Mouse (Mus musculus) gastrocnemius, postnatal 10 days (tissue): Measurements from ENCODE around the gene Tex2. TPM values are rescaled to one million over a fixed set of nuclear protein-coding genes. Genes with fewer than 3 reads are reported as not detected.
"Not testable (repeated sequence)": the region's sequence is repeated elsewhere in the genome, so short reads cannot be mapped to it uniquely, and the experiment has no call there.

ENCODE experiments used
- DNase-seq: peaks from one replicate; pipeline ENCODE4 v3.0.0; 2021; ENCODE audit warnings: mixed read lengths
- long read RNA-seq, 2 experiments: library from polyadenylated mRNA; stranded (forward); transcript quantifications; one replicate each; pipeline ENCODE4 v2.0.0; 2021
- total RNA-seq, 2 experiments: library from RNA; stranded (reverse); gene quantifications; 2 replicates each; pipeline ENCODE4 v1.2.3; 2021

Tex2 gene
- 10 to 100 TPM; 22.1 to 24.1 TPM for total RNA-seq
- long read RNA-seq, experiment 1, full-length matches to known transcripts: 9 of 16 reads
- long read RNA-seq, experiment 1, partial matches to known transcripts: 3 of 16 reads
- long read RNA-seq, experiment 1, other reads (novel, unspliced or antisense): 4 of 16 reads
- long read RNA-seq, experiment 2, full-length matches to known transcripts: 6 of 10 reads
- long read RNA-seq, experiment 2, partial matches to known transcripts: 2 of 10 reads
- long read RNA-seq, experiment 2, other reads (novel, unspliced or antisense): 2 of 10 reads

DNA sequence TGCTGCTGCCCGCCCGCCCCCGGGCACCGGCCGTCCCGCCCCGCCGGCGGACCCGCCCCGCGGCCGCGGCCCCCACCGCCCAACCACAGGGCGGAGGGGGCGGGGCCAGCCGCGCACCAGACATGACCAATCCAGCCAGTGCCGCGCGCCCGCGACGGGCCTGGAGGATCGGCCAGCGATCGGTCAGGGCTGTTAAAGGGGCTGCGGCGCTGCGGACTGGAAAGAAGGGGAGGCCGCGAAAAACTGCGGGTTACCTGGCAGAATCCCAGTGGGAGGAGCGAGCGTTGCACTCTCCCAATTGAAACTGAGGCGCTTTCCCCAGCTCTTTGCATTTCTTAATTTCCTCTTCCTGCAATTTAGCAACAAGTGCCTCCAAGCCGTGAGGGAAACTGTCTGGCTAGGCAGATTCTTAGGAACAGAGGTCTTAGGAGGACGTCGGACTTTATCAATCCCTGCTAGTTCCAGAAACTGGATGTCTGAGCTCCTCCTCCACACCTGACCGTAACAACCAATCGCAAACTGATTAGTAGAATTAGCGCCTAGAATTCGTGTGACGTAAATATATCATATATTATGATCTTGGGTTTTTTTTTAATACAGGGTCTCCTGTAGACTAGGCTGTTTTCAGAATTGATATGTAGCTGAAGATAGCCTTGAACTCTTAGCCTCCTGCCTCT, at the start of gene Tex2:
Gene Tex2 (minus strand): TSS at position 463 of the 677 bp plus-strand sequence.
- peak; percentile 97 for DNase-seq

DNA sequence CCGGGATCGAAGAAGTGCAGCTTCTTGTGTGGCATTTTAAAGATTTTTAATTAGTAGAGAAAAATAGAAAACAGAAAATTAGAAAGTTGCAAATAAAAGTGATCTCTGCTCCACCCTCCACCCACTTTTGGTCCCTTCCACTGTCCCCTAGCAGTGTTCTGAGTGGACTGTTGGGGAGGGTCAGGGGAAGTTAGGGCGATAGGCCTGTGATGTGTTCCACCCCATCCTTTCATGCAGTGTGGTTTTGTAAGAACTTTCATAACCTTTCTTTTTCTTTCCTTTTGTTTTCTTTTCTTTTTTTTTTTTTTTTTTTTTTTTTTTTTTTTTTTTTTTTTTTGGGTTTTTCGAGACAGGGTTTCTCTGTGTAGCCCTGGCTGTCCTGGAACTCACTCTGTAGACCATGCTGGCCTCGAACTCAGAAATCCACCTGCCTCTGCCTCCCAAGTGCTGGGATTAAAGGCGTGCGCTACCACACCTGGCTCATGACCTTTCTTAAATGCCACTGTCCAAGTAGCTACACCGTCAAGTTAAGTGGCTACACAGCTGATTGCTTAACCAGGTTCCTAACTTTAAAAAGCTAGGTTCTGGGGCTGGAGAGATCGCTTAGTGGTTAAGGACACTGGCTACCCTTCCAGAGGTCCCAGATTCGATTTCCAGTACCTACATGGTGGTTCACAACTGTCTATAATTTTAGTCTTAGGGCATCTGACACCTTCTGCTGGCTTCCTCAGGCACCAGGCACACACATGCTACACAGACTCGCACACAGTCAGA, 49.6 kb upstream of the Tex2 start:
- no peak for DNase-seq

DNA sequence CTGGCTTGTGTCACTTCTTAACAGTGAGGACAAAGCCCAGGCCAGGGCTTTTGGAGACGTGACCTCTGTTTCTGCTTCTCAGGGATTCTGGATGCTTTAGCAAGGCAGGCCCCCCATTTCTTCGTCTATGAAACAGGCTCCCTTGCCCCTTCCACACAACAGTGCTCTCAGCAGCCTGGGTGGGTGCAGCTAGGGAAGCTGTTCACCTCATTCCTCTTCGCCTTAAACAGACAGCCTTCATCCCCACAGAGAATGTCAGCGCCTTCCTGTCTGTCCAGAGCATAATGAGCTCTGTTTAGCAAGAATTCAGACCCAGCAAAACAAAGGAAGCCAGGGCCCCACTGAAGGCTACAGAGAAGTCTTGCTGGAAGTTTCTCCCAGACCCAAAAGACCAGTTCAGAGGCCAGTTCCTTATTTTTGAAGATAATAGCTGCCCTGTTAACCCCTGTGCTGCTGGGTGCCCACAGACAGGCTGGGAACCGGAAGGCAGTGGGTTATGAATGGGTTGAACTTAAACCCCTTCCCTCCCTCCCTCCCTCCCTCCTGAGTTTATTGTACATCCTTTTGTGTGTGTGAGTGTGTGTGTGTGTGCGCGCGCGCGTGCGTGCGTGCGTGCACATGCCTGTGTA, 47.3 kb upstream of the Tex2 start:
- no peak for DNase-seq

DNA sequence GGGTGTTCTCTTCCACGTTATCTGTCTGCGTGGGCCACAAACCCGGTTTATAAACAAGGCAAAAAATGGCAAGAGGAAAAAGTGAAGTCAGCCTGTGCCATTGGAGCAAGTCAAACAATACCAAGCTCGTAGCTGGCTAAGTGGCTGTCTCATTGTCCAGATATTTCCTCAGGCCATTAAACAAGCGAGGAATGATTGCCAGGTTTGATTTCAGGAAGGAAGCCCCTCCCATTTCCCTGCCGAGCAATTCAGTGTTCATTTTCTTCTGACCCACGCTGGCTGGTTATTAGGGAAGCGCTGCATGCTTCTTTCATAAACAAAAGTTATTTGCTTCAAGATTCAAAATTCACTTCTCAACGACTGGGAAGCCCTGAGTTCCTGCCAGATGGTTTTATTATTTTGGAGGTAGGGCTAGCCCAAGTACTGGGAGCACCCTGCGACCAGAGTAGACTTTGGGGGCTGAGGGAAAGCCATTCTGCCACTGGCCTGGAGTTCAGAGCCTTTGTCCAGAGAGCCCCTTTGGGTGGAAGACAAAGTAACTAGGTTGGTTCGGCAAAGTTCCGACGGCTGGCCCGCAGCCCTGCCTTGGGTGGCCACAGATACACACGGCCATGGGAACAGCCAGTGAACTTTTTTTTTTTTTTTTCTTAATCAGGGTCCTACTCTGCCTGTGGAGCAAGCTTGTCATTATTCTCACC, 46.5 kb upstream of the Tex2 start:
- DNase-seq: peak; percentile 39

DNA sequence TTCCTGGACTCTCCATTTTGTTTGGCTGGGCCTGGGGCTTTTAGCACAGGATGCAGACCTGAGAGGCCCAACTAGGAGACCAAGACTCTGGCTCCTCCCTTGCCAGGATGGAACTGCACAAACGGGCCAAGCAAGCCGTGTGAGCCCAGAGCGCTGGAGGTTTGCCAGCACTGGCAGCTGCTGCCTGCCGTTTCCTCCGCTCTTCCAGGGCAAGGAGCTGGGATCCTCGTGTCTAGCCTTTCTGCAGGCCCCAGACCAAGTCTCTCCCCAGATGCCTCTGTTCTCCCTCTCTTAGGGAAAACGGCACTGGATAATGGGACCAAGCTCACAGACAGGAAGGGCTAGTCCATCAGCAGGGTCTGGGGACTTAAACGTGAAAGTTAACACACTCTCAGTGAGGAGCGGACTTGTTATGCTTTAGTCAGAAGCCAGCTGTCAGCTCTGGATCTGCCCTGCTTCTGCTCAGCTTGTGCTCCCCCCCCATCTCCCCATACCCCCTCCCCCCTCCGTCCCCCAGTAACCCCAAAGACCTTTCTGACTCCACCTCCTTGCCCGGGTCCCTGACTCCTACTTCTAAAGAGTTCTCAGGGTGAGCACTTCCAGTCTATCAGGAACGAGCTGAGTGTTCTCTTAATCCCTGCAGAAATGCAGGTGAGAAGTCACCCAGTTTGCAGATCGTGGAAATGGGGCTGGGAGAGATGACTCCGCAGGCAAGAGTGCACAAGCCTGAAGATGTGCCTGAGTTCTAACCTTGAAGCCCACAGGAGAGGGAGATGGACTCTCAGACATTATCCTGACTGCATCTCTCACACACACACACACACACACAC, 45.0 kb upstream of the Tex2 start:
- peak; percentile 90 for DNase-seq

DNA sequence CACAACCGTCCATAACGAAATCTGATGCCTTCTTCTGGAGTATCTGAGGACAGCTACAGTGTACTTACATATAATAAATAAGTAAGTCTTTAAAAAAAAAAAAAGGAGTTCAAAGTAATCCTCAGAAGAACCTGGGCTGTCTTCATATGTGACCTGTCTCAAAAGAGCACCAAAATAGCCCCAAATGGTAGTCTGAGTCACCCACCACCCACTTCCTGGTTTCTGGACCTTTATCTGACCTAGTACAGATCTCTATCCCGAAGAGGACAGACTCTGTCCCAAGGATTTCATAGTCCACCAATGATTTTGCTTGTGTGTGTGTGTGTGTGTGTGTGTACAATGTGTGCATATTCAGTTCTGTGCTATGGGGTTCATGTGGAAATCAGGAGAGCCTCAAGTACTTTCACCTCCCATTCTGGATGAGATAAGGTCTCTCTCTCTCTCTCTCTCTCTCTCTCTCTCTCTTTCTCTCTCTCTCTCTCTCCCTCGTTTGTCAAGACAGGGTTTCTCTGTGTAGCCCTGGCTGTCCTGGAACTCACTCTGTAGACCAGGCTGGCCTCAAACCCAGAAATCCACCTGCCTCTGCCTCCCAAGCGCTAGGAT, 43.8 kb upstream of the Tex2 start:
- DNase-seq: not testable (repeated sequence)

DNA sequence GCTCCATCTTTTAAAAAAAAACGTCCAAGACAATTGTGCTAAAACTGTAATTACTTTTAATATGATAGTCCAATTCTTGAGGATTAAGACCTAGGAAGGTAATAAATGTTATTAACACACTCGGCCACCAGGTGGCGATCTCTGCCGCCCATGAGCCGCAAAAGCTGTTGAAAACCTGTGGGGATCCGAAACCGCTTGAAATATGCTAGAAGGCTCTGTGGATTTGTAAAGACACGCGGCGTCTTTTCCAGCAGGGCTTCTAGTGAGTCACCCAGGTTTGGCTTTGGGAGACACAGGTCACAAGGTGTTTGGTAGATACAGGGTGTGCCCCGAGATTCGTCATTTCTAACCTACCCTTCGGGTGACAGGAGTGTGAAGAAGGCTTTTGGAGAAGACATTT, 35.1 kb upstream of the Tex2 start:
- peak; percentile 78 for DNase-seq

DNA sequence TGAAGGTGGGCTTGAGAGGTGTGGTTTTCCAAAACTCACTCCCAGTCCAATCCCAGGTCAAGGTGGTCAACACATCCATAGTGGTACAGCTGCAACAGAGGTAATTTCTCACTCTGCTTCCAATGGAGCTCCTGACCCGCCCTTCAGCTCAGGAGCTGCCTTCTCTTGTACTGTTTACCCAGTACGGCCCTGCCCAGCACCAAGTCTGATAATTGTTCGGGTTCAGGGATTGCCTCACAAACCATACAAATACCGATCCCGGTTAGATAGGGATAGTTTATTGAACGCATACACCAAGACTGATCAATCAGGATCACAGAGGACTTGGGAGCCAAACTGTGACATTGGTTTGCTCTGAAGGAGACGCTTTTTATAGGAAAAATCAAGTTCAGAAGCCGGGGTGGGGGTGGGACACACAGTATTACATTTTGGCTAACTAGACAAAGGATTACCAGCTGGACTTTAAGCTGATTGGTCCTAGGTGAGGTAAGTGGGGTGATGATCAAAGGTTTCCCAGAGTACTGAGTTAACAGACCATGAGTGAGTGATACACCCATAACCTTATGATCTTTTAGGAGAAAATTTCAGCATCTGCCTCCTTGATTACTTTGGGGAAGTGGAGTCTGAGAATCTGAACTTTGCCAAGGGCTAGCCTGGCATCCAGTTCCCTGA, 29.9 kb upstream of the Tex2 start:
- DNase-seq: no peak

DNA sequence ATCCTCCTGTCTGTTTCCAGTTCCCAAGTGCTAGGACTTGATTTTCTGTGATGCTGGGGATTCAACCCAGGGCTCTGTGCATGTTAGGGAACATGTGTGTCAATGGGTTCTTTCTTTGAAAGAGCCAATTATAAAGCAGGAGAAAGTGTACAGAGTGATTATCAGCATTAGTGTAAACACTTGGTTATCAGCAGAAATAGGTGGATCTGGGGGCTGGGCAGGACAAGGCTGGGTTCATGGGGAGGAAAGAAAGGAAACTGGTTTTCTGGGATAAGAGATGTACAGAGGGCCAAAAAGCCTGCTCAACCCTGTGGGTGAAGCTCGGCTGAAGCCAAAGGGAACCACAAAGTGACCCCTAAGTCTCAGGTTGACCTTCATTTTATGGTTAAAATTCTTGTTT, 28.4 kb upstream of the Tex2 start:
- no peak for DNase-seq

DNA sequence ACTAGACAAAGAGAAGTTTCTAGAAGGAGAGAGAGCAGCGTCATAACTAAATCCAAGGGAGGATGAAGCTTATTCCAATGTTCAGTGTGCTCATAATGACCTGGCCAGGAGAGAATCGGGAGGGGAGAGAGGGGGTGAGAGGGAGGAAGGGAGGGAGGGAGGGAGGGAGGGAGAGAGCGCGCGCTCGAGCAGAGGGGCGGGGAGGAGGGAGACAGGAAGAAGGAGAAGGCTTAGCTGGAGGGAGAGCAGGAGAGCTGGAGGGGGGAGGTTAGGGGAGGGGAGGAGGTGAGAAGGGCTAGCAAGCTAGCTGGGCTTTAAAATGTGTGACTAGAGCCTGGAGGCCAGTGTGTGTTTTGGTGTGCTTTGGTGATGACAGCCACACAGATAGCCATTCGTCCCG, 26.8 kb upstream of the Tex2 start:
- no peak for DNase-seq

DNA sequence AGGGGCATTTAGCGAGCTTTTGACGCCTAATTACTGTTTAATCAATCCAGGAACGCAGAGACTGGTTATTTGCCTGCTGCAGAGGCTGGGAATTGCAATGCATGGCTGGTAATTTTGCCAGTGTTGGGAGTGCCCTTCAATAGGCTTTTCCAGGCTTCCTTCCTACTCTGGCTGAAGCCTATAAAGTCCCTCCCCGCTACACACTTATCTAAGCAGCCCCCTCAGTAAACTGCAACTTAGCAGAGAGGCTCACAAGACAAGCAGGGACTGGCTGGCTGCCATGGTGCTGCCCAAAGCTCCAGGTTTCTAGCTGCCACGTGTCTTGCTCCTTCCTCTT, 26.1 kb upstream of the Tex2 start:
- DNase-seq: no peak

DNA sequence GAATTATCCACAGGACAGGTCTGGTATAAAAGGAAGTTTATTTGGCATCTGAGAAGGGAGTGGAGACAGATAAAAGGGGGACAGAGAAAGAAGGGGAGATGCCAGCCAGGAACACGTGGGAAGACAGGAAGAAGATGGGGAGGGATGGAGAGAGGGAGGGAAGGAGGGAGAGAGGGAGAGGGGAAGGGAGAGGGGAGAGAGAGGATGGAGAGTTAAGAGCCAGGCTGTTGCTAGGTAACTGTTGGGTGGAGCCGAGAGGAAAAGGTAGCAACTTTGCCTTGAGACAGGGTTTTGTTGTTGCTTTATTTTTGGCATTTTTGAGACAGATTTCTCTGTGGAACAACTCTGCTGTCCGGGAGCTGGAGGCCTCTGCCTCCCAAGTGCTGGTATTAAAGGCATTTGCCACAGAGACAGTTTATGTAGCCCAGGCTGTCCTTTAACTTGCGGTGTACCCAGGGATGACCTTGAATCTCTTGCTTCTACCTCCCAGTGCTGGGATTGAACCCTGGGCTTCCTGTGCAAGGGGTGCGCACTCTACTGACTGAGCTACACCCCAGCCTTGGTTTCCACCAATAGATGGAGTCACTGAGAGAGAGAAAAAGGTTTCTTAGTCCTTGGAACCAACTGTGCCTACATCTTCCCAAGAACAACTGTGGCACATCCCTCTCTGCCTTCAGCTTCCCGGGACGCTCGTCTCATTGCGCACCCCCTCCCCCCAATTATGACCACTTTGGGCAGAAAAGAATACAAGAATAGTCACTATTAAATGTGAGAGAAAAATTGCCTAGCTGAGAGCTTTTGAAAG, 25.5 kb upstream of the Tex2 start:
- DNase-seq: no peak

DNA sequence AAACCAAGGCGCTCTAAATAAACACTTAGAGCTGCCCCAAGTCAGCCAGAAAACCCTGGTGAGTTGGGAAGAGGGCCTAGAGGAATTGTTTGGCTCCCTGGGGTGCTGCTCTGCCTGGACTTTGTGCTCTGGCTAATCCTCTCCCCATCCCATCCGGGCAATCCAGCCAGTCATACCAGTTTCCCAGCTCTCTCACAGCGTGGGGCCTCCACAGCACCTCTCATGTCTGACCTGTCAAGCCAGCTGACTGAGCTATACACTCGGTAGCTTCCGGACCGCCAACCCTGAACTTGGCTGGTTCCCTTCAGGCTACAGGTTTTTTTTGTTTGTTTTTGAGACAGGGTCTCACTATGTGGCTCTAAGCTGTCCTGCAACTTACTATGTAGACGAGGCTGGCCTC, 24.5 kb upstream of the Tex2 start:
- DNase-seq: no peak

DNA sequence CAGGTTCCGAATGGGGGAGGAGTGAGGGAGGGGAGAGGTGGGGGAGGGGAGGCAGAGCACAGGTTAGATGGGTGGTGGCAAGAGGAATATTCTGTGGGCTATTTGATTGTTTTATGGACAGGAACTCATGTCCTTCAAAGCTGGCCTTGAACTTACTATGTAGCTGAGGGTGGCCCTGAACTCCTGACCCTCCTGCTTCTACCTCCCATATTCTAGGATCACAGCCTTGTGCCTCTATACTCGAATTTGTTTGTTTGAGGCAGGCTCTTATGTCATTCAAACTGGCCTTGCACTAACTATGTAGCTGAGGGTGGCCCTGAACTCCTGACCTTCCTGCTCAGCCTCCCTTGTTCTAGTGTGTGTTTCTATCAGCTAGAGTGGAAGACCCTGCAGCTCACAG, 22.7 kb upstream of the Tex2 start:
- no peak for DNase-seq

DNA sequence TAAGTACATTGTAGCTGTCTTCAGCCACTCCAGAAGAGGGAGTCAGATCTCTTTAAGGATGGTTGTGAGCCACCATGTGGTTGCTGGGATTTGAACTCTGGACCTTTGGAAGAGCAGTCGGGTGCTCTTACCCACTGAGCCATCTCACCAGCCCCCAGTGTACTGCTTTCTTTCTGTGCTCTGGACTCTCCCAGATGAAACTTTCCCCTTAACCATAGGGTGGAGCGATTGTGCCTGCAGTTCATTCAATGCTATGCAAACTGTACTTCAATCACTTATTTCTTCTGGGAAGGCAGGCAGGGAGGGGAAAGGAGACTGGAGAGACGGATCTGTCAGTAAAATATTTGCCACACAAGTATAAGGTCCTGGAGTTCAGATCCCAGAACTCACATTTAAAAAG, 21.0 kb upstream of the Tex2 start:
- not testable (repeated sequence) for DNase-seq

DNA sequence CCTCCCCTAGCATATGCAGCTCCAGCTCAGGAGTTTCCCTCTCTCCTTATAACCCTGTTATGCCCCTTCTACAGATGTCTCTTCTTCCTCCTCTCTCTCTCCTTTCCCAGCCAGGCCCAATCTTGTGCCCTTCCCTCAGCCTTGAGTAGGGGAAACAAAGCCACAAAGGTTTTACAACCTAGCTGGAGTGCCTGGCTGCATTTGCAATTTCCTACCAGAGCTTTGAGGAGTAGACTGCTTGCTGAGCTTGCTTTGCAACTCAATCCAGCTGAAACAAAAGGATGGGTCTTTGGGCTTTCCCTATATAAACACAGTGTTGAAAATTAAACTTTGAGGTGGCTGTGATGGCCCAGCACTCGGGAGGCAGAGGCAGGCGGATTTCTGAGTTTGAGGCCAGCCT, 20.2 kb upstream of the Tex2 start:
- no peak for DNase-seq

DNA sequence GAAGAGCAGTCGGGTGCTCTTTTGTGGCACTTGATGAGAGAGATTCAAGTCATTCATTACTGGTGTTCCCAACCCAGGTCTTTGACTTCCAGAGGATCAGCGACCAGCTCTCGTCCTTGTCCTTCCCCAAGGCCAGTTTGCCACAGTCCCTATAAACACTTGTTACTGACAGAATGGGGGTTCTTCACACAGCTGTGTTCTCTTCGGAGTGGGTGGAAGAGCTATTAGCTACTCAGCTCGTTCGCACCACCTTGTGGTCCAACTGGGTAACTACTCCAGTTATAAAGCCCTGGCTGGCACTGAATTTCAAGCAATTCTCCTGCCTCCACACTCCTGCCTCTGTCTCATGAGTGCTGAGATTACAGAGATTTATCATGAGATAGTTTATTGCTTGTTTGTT, 14.5 kb upstream of the Tex2 start:
- peak; percentile 80 for DNase-seq

DNA sequence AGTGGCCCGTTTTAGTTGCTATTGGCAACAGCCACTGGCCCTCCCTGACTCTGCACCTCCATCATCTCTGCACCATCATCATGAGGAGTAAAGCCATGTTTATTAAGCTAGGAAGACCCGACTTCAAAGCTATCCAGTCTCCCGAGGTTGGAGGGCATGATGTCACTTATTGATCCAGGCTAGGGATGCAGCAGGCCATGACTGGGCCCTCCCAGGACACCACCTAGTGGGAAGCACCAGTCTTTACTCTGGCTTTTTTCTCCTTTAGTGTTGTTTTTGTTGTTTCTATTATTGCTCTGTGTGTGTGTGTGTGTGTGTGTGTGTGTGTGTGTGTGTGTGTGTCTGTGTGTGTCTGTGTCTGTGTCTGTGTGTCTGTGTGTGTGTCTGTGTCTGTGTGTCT, 12.4 kb upstream of the Tex2 start:
- DNase-seq: no peak

DNA sequence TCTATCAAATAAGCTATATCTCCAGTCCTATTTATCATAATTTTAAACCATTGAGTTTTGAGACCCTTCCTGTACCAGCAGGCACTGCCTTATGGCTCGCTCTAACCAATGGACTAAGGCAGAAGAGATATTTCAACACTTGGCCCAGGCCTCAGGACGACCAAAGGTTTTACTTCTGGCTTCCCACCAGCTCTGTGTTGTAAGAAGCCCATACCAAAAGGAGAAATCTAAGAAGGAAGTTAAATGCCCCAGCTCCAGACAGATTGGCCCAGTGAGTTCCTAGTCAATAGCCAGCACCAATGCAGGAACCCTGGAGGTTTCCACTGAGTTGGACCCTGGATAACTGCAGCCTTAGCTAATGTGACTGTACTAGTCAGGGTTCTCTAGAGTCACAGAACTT, 10.4 kb upstream of the Tex2 start:
- no peak for DNase-seq

DNA sequence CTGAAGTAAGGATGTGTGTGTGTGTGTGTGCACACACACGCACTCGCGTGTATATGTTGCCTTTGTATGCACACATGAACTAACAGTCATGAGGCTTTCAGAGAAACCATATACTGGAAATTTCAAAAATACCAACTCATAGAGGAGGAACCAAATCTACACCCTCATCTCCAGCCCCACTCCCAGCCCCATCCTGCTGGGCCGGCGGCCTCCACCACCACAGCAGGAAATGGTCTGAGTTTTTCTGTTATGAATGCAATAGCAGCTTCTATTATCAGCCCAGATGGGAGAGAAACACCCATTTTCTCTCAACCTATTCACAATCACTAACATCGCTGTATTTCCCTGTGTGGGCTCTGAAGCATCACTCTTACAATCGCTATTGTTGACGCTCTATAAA, 8.8 kb upstream of the Tex2 start:
- DNase-seq: no peak
